Mouse (Mus musculus) C2C12 (cell line): Measurements from ENCODE around the gene Nop9. TPM values are rescaled to one million over a fixed set of nuclear protein-coding genes. Genes with fewer than 3 reads are reported as not detected.

ENCODE experiments used
- H3K27me3 ChIP-seq: one replicate; pipeline ENCODE4 v1.6.1; 2011; ENCODE audit not compliant: control insufficient read depth, insufficient read depth, insufficient read length
- H3K36me3 ChIP-seq: one replicate; pipeline ENCODE4 v1.6.1; 2011; ENCODE audit not compliant: control insufficient read depth, insufficient read depth
- H3K4me3 ChIP-seq: one replicate; pipeline ENCODE4 v1.5.1; 2011; ENCODE audit warnings: mild to moderate bottlenecking, control low read depth; ENCODE audit not compliant: poor library complexity, insufficient read depth, severe bottlenecking
- H3K79me2 ChIP-seq: one replicate; pipeline ENCODE4 v1.6.1; 2011; ENCODE audit not compliant: control insufficient read depth, insufficient read depth
- H3K79me3 ChIP-seq: one replicate; pipeline ENCODE4 v1.6.1; 2011; ENCODE audit warnings: low read depth, control low read depth
- H3ac ChIP-seq: one replicate; pipeline ENCODE3; 2011; ENCODE audit warnings: low read depth; ENCODE audit not compliant: control insufficient read depth, insufficient read length
- CEBPB ChIP-seq: IDR thresholded peaks from one replicate; pipeline ENCODE4 v1.6.1; 2011; ENCODE audit warnings: low read depth, mild to moderate bottlenecking, control low read depth, moderate library complexity
- CTCF ChIP-seq: IDR thresholded peaks from one replicate; pipeline ENCODE4 v1.5.1; 2011; ENCODE audit not compliant: control insufficient read depth, insufficient read depth, insufficient read length
- FOSL1 ChIP-seq: IDR thresholded peaks from one replicate; pipeline ENCODE4 v1.8.0; 2011; ENCODE audit warnings: mild to moderate bottlenecking, low read length; ENCODE audit not compliant: poor library complexity, insufficient read depth, severe bottlenecking
- MAX ChIP-seq: IDR thresholded peaks from one replicate; pipeline ENCODE4 v1.6.1; 2011; ENCODE audit warnings: mild to moderate bottlenecking, control low read depth
- MYOD1 ChIP-seq: IDR thresholded peaks from one replicate; pipeline ENCODE4 v1.6.1; 2011; ENCODE audit warnings: low read depth; ENCODE audit not compliant: control insufficient read depth, insufficient read length
- MYOG ChIP-seq: IDR thresholded peaks from one replicate; pipeline ENCODE4 v1.6.1; 2011; ENCODE audit not compliant: control insufficient read depth, insufficient read length; ENCODE audit errors: extremely low read depth
- USF1 ChIP-seq: IDR thresholded peaks from one replicate; pipeline ENCODE4 v1.6.1; 2011; ENCODE audit warnings: low read depth, mild to moderate bottlenecking, control low read depth, moderate library complexity
- polyA plus RNA-seq: library from polyadenylated mRNA; unstranded; fragments of >200 nt; fragmentation: generic; extraction: Trizol; gene quantifications from one replicate; pipeline ENCODE4 v1.2.1, GENCODE M21; 2012; ENCODE audit warnings: missing spikeins

Gene Nop9
- polyA plus RNA-seq, 1 experiment, result 38.6 TPM

DNA sequence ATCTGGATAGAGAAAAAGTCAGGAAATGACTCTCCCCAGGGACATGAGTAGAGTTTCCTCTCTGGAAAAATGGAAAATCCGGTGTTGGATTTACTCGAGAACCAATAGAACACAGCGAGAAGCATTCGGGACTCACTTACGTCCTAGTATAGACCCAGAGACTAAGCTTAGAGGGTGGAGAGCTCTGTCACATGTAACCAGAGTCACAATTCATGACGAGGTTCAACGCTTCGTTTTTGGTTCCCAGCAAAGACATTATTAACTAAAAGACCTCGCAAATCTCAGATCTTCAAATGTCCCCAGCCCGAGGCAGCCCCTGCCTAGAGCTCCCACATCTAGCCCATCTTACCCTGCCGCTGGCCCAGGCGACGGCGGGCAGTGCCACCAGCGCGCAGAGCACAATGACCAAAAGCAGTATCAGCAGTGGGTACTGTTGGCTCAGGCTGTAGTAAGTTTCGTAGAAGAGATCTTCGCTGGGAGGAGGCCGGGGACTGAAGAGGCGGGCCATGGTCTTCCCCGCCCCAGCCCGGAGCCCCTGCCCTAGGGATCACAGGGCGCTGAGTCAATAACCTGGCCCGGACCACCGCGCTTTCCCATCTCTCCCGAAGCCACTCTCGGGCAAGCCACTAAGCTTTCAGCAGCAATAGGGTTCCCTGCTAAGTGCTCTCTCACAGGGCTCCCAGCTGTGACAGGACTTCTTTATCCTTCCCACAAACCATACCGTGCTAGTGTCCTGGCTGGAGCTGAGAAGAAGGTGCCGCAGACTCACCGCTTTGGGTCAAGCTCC lies 37.9 kb downstream of the Nop9 start:
- Histone ChIP-seq H3K79me2 (no peaks in the 10 kb centered on the region), H3K79me3 (no peaks in the 10 kb centered on the region), H3K27me3 (no peaks in the 10 kb centered on the region), H3K4me3 (no peak overlapping the region), H3ac (no peak overlapping the region), H3K36me3 (no peaks in the 10 kb centered on the region)
- TF ChIP-seq USF1 (no peak), FOSL1 (no peak), MYOD1 (no peak), CTCF (no peak), MAX (no peak), CEBPB (no peak), MYOG (no peak)

- Histone ChIP-seq H3ac (no peak within 1 kb of the TSS), H3K79me3 (no peaks in the 10 kb centered on the region), H3K79me2 (no peaks in the 10 kb centered on the region), H3K36me3 (no peaks in the 10 kb centered on the region), H3K27me3 (no peaks in the 10 kb centered on the region), H3K4me3 (no peak within 1 kb of the TSS)
- no peak for TF ChIP-seq FOSL1
- TF ChIP-seq MYOG, result no peak
- TF ChIP-seq USF1, result no peak
- TF ChIP-seq MYOD1, result no peak
Measured at GRCm38 (mm10) chr14:55783958-55784235, 38.4 kb downstream of the Nop9 start, which contains the start of gene Adcy4. Gene Adcy4 (minus strand): TSS chr14:55784095.

DNA sequence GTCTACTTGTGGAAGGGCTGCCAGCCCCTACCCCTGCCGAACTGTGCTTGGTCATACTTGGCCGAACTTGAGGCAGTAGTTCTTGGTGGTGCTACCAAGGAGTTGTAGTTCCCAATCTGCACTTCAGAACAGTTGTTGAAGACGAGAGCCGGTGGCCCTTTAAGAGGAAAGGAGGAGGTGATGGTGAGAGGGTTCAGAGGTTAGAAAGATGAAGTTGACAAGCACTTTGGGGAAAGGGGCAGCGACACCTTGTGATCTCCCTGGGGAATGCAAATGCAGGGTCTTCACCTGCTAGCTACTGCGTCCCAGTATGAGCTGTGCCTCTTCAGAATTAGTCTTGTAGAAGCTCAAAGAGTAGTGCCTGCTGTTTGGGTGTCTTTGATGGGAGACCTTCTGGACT lies 39.7 kb downstream of the Nop9 start:
- no peaks in the 10 kb centered on the region for H3K79me2 ChIP-seq
- H3K27me3 ChIP-seq, result no peaks in the 10 kb centered on the region
- H3K4me3 ChIP-seq, result no peak overlapping the region
- H3K36me3 ChIP-seq, result no peaks in the 10 kb centered on the region
- H3ac ChIP-seq, result no peak overlapping the region
- no peak for TF ChIP-seq FOSL1
- TF ChIP-seq USF1, result no peak
- no peaks in the 10 kb centered on the region for H3K79me3 ChIP-seq

DNA sequence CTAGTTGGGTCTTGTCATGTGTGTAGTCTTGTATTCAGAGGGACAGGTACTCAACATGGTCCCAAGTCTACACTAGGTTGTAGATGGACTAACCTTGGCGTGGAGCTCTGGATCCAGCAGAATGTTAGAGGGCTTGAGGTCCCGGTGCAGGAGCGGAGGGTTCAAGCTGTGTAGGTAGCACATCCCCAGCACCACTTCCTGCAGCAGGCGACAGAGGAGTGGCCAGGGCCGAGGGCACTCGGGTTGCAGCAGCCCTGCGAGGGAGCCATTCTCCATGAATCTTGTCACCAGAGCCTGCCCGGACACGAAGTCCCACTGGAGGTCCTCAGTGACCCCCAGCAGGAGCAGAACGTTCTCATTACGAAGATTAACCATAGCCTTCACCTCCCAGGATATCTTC lies 42.2 kb downstream of the Nop9 start:
- no peak overlapping the region for H3ac ChIP-seq
- no peaks in the 10 kb centered on the region for H3K79me3 ChIP-seq
- H3K4me3 ChIP-seq, result no peak overlapping the region
- TF ChIP-seq MYOD1 (no peak), FOSL1 (no peak), MAX (no peak), CTCF (no peak), MYOG (no peak), USF1 (no peak), CEBPB (no peak)
- no peaks in the 10 kb centered on the region for H3K79me2 ChIP-seq
- no peaks in the 10 kb centered on the region for H3K36me3 ChIP-seq
- H3K27me3 ChIP-seq, result no peaks in the 10 kb centered on the region

- H3K27me3 ChIP-seq, result no peaks in the 10 kb centered on the region
Measured at GRCm38 (mm10) chr14:55788256-55789050, 43.0 kb downstream of the Nop9 start, which contains the start of gene Ripk3. Gene Ripk3 (minus strand): TSS chr14:55788865.

GRCm38 (mm10) chr14:55793461-55793860 lies 48.0 kb downstream of the Nop9 start:
- Histone ChIP-seq H3K36me3 (no peaks in the 10 kb centered on the region), H3ac (no peak overlapping the region), H3K79me2 (no peaks in the 10 kb centered on the region), H3K4me3 (no peak overlapping the region), H3K27me3 (no peaks in the 10 kb centered on the region), H3K79me3 (no peaks in the 10 kb centered on the region)
- no peak for TF ChIP-seq USF1
- TF ChIP-seq MYOG, result no peak
- TF ChIP-seq CTCF, result no peak
- no peak for TF ChIP-seq MYOD1
- TF ChIP-seq FOSL1, result no peak
- no peak for TF ChIP-seq CEBPB
- TF ChIP-seq MAX, result no peak

More at GRCm38 (mm10) chr14:55788256-55789050, 43.0 kb downstream of the Nop9 start, which contains the start of gene Ripk3:
- Histone ChIP-seq H3ac (no peak within 1 kb of the TSS), H3K4me3 (no peak within 1 kb of the TSS), H3K79me3 (no peaks in the 10 kb centered on the region), H3K36me3 (no peaks in the 10 kb centered on the region), H3K79me2 (no peaks in the 10 kb centered on the region)
- no peak for TF ChIP-seq CTCF
- no peak for TF ChIP-seq MYOG
- no peak for TF ChIP-seq USF1
- no peak for TF ChIP-seq MAX
- TF ChIP-seq FOSL1, result no peak
- no peak for TF ChIP-seq CEBPB
- TF ChIP-seq MYOD1, result no peak
